Mouse (Mus musculus): ENCODE measurements around the gene Apol10b. TPM values are rescaled to one million over a fixed set of nuclear protein-coding genes. Genes with fewer than 3 reads are reported as not detected.

Apol10b gene
- polyA plus RNA-seq, 1 experiment from 2014 or later, result 0.17 TPM

DNA sequence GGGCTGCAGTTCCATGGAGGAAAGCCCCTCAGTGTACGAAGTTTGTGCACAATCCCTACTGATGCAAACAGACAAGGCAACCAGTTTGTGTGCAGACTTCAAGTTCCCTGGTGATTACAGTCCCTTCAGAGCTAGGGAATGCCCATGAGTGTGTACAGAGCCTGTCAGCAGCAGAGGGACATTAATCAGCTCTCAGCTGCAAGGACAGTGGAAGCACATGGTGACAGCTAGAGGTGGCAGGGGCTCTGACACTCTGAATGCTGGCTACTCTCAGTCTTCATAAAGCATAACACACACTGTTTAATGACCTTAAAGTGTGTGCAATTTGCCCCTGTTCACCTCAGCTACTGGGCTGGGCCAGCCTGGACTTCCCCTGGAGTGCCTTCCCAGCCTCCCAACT lies 2.4 kb downstream of the Apol10b start:
- no peaks in the 10 kb centered on the region for H3K27me3 ChIP-seq (ENCODE audit: control insufficient read depth, insufficient read depth, low read length)
- no peak overlapping the region for H3K27ac ChIP-seq (ENCODE audit: low read length)
- H3K4me3 ChIP-seq (ENCODE audit: low read depth, low read length), result no peak overlapping the region
- H3K36me3 ChIP-seq (ENCODE audit: control insufficient read depth, insufficient read depth, low read length), result no peaks in the 10 kb centered on the region
- 56% methylated on average over 1 of the region's 1 CpGs for WGBS
- no peaks in the 10 kb centered on the region for H3K9me3 ChIP-seq (ENCODE audit: control insufficient read depth, low read depth, low read length)
- ATAC-seq (ENCODE audit: insufficient number of reproducible peaks, insufficient read depth, low FRiP score, low read depth), result no peak
- no peak overlapping the region for H3K9ac ChIP-seq (replicated peaks; ENCODE audit: low read depth, low read length)
- H3K4me2 ChIP-seq (replicated peaks; ENCODE audit: low read depth, low read length), result no peak overlapping the region
- no peaks in the 10 kb centered on the region for H3K4me1 ChIP-seq (ENCODE audit: control insufficient read depth, insufficient read depth, low read length)

DNA sequence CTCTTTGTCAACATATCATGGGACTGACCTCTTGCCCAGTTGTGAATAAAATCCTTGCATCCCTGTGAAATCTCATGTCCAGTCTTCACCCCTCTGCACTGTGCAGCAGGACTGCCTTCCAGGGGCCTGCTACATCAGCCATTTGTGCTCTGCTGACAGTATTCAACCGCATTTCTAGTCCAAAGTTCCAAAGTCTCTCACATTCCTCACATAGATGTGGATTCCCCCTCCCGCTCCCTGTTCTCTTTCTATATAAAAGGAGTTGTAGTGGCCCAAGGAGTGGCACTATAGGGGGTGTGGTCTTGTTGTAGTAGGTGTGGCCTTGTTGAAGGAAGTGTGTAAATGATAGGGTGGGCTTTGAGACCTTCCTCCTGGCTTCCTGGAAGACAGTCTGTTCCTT lies 5.0 kb downstream of the Apol10b start:
- WGBS, result 56% methylated on average over 2 of the region's 2 CpGs
- H3K36me3 ChIP-seq (ENCODE audit: control insufficient read depth, insufficient read depth, low read length), result no peaks in the 10 kb centered on the region
- H3K27ac ChIP-seq (ENCODE audit: low read length), result no peak overlapping the region
- H3K27me3 ChIP-seq (ENCODE audit: control insufficient read depth, insufficient read depth, low read length), result no peaks in the 10 kb centered on the region
- H3K4me2 ChIP-seq (replicated peaks; ENCODE audit: low read depth, low read length), result no peak overlapping the region
- ATAC-seq (ENCODE audit: insufficient number of reproducible peaks, insufficient read depth, low FRiP score, low read depth), result no peak
- no peak overlapping the region for H3K9ac ChIP-seq (replicated peaks; ENCODE audit: low read depth, low read length)
- H3K4me3 ChIP-seq (ENCODE audit: low read depth, low read length), result no peak overlapping the region
- no peaks in the 10 kb centered on the region for H3K4me1 ChIP-seq (ENCODE audit: control insufficient read depth, insufficient read depth, low read length)
- no peaks in the 10 kb centered on the region for H3K9me3 ChIP-seq (ENCODE audit: control insufficient read depth, low read depth, low read length)

DNA sequence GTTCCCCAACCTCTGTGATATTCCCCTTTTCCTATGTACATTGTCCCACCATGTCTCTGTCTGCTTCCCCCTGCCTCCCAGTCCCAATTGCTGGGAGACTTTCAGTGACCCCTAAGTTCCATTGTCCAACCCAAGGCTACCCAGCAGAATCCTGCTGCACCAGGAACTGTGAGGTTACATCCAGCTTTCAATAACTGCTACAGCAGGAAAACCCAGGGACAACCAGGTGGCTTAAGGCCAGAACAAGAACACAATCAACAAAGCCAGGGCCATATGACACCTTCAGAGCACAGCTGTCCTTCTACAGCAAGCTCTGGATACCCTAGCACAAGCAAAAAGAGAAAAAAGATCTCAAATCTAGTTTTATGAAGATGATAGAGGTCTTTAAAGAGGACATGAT lies 6.9 kb downstream of the Apol10b start:
- no peaks in the 10 kb centered on the region for H3K27me3 ChIP-seq (ENCODE audit: control insufficient read depth, insufficient read depth, low read length)
- no peaks in the 10 kb centered on the region for H3K9me3 ChIP-seq (ENCODE audit: control insufficient read depth, low read depth, low read length)
- H3K36me3 ChIP-seq (ENCODE audit: control insufficient read depth, insufficient read depth, low read length), result no peaks in the 10 kb centered on the region
- H3K4me3 ChIP-seq (ENCODE audit: low read depth, low read length), result no peak overlapping the region
- no peak overlapping the region for H3K27ac ChIP-seq (ENCODE audit: low read length)
- no peaks in the 10 kb centered on the region for H3K4me1 ChIP-seq (ENCODE audit: control insufficient read depth, insufficient read depth, low read length)
- H3K4me2 ChIP-seq (replicated peaks; ENCODE audit: low read depth, low read length), result no peak overlapping the region
- ATAC-seq (ENCODE audit: insufficient number of reproducible peaks, insufficient read depth, low FRiP score, low read depth), result no peak
- no peak overlapping the region for H3K9ac ChIP-seq (replicated peaks; ENCODE audit: low read depth, low read length)

DNA sequence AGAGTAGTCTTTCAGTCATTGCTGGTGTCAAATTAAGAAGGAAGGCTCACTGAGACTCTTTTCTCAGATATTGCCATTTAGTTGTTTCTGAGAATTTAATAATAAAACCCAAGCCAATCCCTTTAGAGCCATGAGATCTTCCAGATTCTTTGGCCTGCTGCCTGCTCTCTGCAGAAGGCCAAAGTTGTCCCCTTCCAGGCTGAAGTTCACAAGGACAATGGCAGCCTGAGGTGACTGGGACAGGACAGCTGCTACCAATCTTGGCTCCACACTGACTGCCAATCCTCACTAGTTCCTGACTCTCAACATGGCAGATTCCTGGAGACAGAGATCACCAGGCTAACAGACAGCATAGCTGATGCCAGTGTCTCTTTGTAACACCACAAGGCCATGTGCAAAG lies 8.9 kb downstream of the Apol10b start:
- no peak overlapping the region for H3K4me3 ChIP-seq (ENCODE audit: low read depth, low read length)
- H3K4me1 ChIP-seq (ENCODE audit: control insufficient read depth, insufficient read depth, low read length), result no peaks in the 10 kb centered on the region
- no peaks in the 10 kb centered on the region for H3K27me3 ChIP-seq (ENCODE audit: control insufficient read depth, insufficient read depth, low read length)
- no peak overlapping the region for H3K9ac ChIP-seq (replicated peaks; ENCODE audit: low read depth, low read length)
- no peak overlapping the region for H3K27ac ChIP-seq (ENCODE audit: low read length)
- no peaks in the 10 kb centered on the region for H3K9me3 ChIP-seq (ENCODE audit: control insufficient read depth, low read depth, low read length)
- H3K4me2 ChIP-seq (replicated peaks; ENCODE audit: low read depth, low read length), result no peak overlapping the region
- H3K36me3 ChIP-seq (ENCODE audit: control insufficient read depth, insufficient read depth, low read length), result no peaks in the 10 kb centered on the region
- no peak for ATAC-seq (ENCODE audit: insufficient number of reproducible peaks, insufficient read depth, low FRiP score, low read depth)

DNA sequence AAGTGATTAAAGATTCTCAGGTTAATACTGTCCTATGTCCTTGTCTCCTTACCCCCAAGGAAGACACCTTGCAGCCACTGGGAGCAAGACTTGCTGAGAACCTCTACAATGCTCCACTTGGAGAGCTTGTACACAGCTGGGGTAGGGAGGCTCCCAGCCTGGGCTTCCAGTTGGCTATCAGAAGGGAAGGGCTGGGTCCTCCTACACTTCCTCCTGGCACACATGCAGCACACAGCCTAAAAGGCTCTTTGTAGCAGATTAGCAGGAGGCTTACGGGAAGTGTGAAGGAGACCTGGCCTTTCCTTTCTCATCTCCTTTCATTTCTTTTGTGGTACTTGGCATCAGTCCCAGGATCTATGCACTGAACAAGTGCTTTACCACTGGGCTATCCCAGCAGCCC lies 14.2 kb downstream of the Apol10b start:
- H3K9me3 ChIP-seq (ENCODE audit: control insufficient read depth, low read depth, low read length), result no peaks in the 10 kb centered on the region
- 60% methylated on average over 1 of the region's 1 CpGs for WGBS
- H3K36me3 ChIP-seq (ENCODE audit: control insufficient read depth, insufficient read depth, low read length), result no peaks in the 10 kb centered on the region
- H3K9ac ChIP-seq (replicated peaks; ENCODE audit: low read depth, low read length), result no peak overlapping the region
- no peak overlapping the region for H3K27ac ChIP-seq (ENCODE audit: low read length)
- H3K27me3 ChIP-seq (ENCODE audit: control insufficient read depth, insufficient read depth, low read length), result no peaks in the 10 kb centered on the region
- no peaks in the 10 kb centered on the region for H3K4me1 ChIP-seq (ENCODE audit: control insufficient read depth, insufficient read depth, low read length)
- no peak for ATAC-seq (ENCODE audit: insufficient number of reproducible peaks, insufficient read depth, low FRiP score, low read depth)
- no peak overlapping the region for H3K4me2 ChIP-seq (replicated peaks; ENCODE audit: low read depth, low read length)
- no peak overlapping the region for H3K4me3 ChIP-seq (ENCODE audit: low read depth, low read length)

DNA sequence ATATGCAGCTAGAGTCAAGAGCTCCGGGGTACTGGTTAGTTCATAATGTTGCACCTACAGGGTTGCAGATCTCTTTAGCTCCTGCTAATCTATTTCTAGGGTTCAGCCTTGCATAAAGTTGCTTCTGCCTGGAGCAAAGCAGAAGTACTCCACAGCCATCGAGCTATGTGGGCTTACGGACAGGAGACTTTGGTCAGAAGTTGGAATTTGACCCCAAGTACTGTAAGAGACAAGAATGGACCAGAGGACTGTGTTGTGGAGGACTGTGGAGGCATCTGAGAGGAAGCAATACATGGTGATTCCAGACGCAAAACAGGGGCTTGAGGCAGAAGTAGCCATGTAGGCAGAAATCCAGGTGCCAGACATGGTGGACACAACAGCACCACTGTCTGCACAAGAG lies 16.6 kb downstream of the Apol10b start:
- 92% methylated on average over 4 of the region's 4 CpGs for WGBS
- ATAC-seq (ENCODE audit: insufficient number of reproducible peaks, insufficient read depth, low FRiP score, low read depth), result no peak
- H3K4me3 ChIP-seq (ENCODE audit: low read depth, low read length), result no peak overlapping the region
- H3K27ac ChIP-seq (ENCODE audit: low read length), result no peak overlapping the region
- no peak overlapping the region for H3K9ac ChIP-seq (replicated peaks; ENCODE audit: low read depth, low read length)
- H3K4me2 ChIP-seq (replicated peaks; ENCODE audit: low read depth, low read length), result no peak overlapping the region
- no peaks in the 10 kb centered on the region for H3K27me3 ChIP-seq (ENCODE audit: control insufficient read depth, insufficient read depth, low read length)
- H3K4me1 ChIP-seq (ENCODE audit: control insufficient read depth, insufficient read depth, low read length), result no peaks in the 10 kb centered on the region
- no peaks in the 10 kb centered on the region for H3K9me3 ChIP-seq (ENCODE audit: control insufficient read depth, low read depth, low read length)
- no peaks in the 10 kb centered on the region for H3K36me3 ChIP-seq (ENCODE audit: control insufficient read depth, insufficient read depth, low read length)

DNA sequence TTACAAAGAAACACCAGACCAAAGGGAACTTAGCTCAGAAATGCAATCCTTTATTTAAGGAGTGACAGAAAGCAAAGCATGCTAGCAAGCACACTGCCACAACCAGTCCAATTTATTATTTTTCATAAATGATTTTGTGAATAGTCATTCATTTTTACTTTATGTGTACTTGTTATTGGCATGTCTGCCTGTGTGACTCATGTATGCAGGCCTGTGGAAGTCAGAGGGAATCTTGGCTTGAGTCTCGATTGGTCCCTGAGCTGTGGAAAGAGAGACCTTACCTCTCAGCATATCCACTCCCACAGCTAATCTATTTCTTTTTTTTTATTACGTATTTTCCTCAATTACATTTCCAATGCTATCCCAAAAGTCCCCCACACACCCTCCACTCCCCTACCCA lies 17.1 kb downstream of the Apol10b start:
- no peak overlapping the region for H3K9ac ChIP-seq (replicated peaks; ENCODE audit: low read depth, low read length)
- 84% methylated on average over 2 of the region's 2 CpGs for WGBS
- H3K27me3 ChIP-seq (ENCODE audit: control insufficient read depth, insufficient read depth, low read length), result no peaks in the 10 kb centered on the region
- H3K4me1 ChIP-seq (ENCODE audit: control insufficient read depth, insufficient read depth, low read length), result no peaks in the 10 kb centered on the region
- no peak overlapping the region for H3K4me3 ChIP-seq (ENCODE audit: low read depth, low read length)
- H3K27ac ChIP-seq (ENCODE audit: low read length), result no peak overlapping the region
- no peak overlapping the region for H3K4me2 ChIP-seq (replicated peaks; ENCODE audit: low read depth, low read length)
- H3K36me3 ChIP-seq (ENCODE audit: control insufficient read depth, insufficient read depth, low read length), result no peaks in the 10 kb centered on the region
- ATAC-seq (ENCODE audit: insufficient number of reproducible peaks, insufficient read depth, low FRiP score, low read depth), result no peak
- no peaks in the 10 kb centered on the region for H3K9me3 ChIP-seq (ENCODE audit: control insufficient read depth, low read depth, low read length)

DNA sequence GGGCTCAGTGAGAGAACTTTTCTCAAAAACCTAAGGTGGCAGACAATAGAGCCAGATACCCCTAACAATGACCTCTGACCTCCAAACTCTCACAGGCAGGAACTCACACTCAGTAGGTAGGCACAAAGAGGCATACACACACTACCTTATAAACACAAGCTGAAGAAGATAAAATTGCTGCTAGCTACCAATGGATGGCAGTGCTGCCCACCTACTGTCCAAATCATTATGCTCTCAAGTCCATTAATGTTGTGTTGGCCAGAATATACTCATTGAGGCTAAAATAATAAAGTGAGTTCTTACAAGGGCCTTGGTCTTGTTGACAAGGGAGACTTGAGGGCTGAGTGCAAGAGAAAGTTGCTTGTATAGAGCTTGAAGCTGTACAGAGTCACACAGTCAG lies 32.7 kb downstream of the Apol10b start:
- no peak for ATAC-seq (ENCODE audit: insufficient number of reproducible peaks, insufficient read depth, low FRiP score, low read depth)
- Histone ChIP-seq H3K4me2 (replicated peaks; ENCODE audit: low read depth, low read length) (no peak overlapping the region), H3K36me3 (ENCODE audit: control insufficient read depth, insufficient read depth, low read length) (no peaks in the 10 kb centered on the region), H3K4me3 (ENCODE audit: low read depth, low read length) (no peak overlapping the region), H3K9ac (replicated peaks; ENCODE audit: low read depth, low read length) (no peak overlapping the region), H3K4me1 (ENCODE audit: control insufficient read depth, insufficient read depth, low read length) (no peaks in the 10 kb centered on the region), H3K27me3 (ENCODE audit: control insufficient read depth, insufficient read depth, low read length) (no peaks in the 10 kb centered on the region), H3K9me3 (ENCODE audit: control insufficient read depth, low read depth, low read length) (no peaks in the 10 kb centered on the region), H3K27ac (ENCODE audit: low read length) (no peak overlapping the region)

DNA sequence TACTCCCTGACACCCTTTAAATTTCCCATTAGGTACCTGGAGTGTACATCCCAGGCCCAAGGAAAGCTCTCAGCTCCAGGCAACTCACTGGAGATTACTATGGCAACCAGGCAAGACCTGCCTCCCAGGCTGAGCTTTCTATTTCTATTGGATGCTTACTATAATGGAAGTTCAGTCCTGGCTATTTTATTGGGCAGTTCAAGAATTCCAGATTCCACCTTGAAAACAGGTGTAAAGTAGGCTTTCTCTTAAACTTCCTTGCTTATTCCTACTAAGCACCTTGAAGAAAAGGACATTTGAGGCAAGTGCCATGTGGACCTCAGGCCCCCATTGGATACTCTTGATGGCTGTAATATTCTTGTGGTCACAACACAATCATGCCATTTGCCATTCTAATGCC lies 34.1 kb downstream of the Apol10b start, which contains the start of gene 1700025B11Rik:
Gene 1700025B11Rik (minus strand): TSS at position 101 of the 400 bp plus-strand sequence.
- no peak for ATAC-seq (ENCODE audit: insufficient number of reproducible peaks, insufficient read depth, low FRiP score, low read depth)
- H3K4me1 ChIP-seq (ENCODE audit: control insufficient read depth, insufficient read depth, low read length), result no peaks in the 10 kb centered on the region
- H3K27ac ChIP-seq (ENCODE audit: low read length), result no peak within 1 kb of the TSS
- H3K4me2 ChIP-seq (replicated peaks; ENCODE audit: low read depth, low read length), result no peak within 1 kb of the TSS
- no peaks in the 10 kb centered on the region for H3K9me3 ChIP-seq (ENCODE audit: control insufficient read depth, low read depth, low read length)
- H3K4me3 ChIP-seq (ENCODE audit: low read depth, low read length), result no peak within 1 kb of the TSS
- no peak within 1 kb of the TSS for H3K9ac ChIP-seq (replicated peaks; ENCODE audit: low read depth, low read length)
- no peaks in the 10 kb centered on the region for H3K36me3 ChIP-seq (ENCODE audit: control insufficient read depth, insufficient read depth, low read length)
- H3K27me3 ChIP-seq (ENCODE audit: control insufficient read depth, insufficient read depth, low read length), result no peaks in the 10 kb centered on the region

All from stomach, embryonic 14.5 days (tissue).